Mouse (Mus musculus) erythroid progenitor cell, adult 5-6 weeks (primary cell): ENCODE measurements around the gene Ovol1. TPM values are rescaled to one million over a fixed set of nuclear protein-coding genes. Genes with fewer than 3 reads are reported as not detected.

Experiments used
- ATAC-seq: replicated peaks from 2 replicates; pipeline ENCODE4 v1.8.0; 2016; ENCODE audit warnings: moderate number of reproducible peaks, mild to moderate bottlenecking, moderate TSS enrichment, inconsistent platforms; ENCODE audit not compliant: poor library complexity, low FRiP score, severe bottlenecking
- total RNA-seq, 2 experiments: library from RNA; stranded (forward) in 1 of 2; stranded (reverse) in 1 of 2; fragments of 150-400 nt in 1 of 2; fragments of 186-747, 209-891 nt in 1 of 2; gene quantifications; 2 replicates each; pipeline versions ENCODE4 v1.2.3 to v1.2.4; 2015 to 2017; ENCODE audit warnings: low replicate concordance in 2 of 2

The Ovol1 gene
- total RNA-seq, 2 experiments from 2014 or later: not detected

GRCm38 (mm10) chr19:5570353-5571246 is 10.2 kb upstream of the Ovol1 start:
- ATAC-seq: no peak

- ATAC-seq: no peak
These were observed 9.1 kb upstream of the Ovol1 start for GRCm38 (mm10) chr19:5569521-5569920.

- peak; percentile 70 for ATAC-seq
These were observed 8.2 kb upstream of the Ovol1 start for GRCm38 (mm10) chr19:5568470-5569140.

DNA sequence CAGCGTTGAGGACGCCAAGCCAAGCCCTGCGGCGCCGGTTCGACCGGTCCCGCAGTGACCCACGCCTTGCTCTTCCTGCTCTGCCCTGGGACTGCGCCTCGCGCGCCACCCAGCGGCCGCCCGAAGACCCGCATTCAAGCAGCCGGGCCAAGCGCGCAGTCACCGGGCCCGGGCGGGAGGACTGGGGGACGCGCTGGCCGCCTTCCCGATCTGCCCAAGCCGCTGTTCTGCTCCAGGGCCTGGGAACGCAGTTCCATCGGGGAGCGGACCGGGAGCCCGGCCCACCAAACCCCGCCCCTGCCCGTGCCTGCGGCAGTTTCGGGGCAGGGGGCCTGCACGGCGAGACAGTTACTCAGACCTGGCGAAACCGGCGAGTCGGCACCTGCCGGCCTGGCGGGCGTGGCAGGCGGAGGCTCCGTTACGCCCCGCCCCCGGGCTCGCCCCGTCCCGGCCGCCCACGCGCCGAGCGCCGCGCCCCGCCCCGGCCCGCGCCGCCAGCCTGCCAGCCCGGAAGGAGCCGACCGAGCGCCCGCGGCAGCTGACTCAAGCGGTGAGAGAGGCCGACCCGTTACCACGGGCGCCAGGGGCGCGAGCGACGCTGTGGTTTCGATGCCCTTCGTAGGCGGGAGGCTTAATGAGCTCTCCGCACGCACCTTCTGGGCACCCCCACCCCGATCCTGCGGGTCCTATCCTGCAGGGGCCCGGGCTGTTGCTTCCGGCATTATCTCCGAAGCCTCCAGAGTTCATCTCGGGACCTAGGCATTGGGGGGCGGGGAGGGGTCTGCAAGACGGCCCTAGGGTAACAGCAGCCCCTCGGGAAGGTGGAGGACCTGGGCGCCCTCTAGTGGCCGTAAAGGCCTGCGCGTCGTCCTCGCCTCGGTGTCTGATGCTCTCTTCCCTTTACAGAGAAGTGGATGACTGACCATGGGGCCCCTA is 7.4 kb upstream of the Ovol1 start, which contains the start of gene Ap5b1:
Gene Ap5b1 (plus strand): TSS at position 492 of the 936 bp plus-strand sequence.
- ATAC-seq: peak; percentile 73

- peak; percentile 2; the same call in 1 of the 2 replicates for ATAC-seq
These were observed 6.7 kb upstream of the Ovol1 start for GRCm38 (mm10) chr19:5567180-5567533.

- ATAC-seq: no peak
These were observed 5.9 kb upstream of the Ovol1 start for GRCm38 (mm10) chr19:5566316-5566715.

GRCm38 (mm10) chr19:5562776-5563175 is 2.3 kb upstream of the Ovol1 start:
- no peak for ATAC-seq

- no peak for ATAC-seq
These were observed 1.4 kb upstream of the Ovol1 start for GRCm38 (mm10) chr19:5561886-5562285.

GRCm38 (mm10) chr19:5561252-5561790 is 875 bp upstream of the Ovol1 start:
- ATAC-seq: no peak

GRCm38 (mm10) chr19:5559631-5560456 is 602 bp downstream of the Ovol1 start:
- no peak for ATAC-seq

DNA sequence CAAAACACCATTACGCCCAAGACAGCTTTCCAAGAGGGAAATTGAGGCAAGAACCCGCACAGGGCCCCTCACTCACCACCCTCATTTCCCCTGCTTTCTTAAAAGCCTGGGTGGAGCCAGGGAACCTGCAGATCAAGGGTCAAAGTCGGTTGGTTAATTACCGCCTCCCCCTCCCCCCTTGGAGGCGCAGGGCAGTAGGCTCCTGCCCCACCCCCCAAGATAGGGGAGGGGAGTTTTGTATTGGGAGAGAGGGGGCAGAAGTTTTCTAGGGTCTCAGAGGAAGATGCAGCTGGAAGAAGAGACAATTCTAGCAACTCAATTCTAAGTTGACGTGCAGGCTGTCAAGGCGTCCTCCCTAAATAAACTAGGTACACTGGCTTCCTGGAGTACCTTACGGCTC is 1.2 kb downstream of the Ovol1 start:
- ATAC-seq: no peak

DNA sequence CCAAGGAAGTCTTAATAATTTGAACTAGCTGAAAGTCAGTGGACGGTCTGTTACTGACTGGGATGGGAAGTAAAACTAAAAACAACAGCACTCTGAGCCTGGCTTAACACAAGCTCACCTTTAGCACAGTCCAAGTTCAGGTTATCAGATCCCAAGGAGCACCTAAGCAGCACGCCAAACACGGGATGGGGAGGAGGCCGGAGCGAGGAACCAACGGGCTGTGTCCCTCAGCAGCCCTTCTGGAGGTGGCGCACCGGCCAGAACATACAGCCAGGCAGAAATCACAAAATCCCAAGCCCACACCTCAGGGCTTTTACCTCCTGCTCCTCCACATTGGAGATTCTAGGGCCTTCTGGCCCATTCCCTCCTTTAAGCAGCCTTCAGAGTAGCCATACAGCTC is 1.7 kb downstream of the Ovol1 start:
- ATAC-seq: no peak

- ATAC-seq: no peak
These were observed 2.3 kb downstream of the Ovol1 start for GRCm38 (mm10) chr19:5558169-5558568.

DNA sequence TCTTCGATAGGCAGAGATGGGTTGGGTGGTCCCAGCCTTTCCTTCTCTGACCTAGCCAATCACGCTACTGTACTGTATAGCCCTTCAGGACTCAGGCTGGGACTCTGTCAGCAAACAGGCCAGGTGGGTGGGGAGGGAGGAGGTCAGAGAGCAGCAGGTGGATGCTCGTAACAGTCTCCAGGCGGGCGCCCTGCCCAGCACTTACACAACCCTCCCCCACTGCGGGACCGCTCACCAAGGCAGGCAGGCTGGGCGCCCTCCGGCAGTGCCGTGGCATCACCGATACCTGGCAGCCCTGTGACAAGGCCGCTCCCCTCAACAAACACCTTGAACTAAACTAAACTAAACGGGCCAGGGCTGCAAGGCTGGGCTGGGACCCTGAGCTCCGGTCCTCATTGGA is 6.2 kb downstream of the Ovol1 start:
- no peak for ATAC-seq

DNA sequence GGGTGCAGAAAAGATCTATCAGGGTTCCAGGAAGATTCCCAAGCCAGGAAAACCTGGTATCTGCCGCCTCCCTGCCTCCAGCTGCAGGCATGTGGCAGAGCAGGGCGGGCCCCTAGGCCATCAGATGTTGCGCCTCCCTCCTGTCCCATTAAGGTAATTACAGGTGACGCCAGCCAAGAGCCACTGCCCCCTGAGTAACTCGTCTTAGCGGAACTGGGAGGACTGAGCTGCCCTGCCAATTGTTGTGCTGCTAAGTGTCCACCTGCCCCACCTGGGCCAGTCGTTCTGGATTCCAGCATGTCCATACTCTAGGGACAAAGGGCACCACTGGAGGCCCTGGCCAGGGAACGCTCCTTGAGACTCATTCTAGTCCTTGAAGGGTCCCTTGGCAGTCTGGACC is 6.6 kb downstream of the Ovol1 start:
- no peak for ATAC-seq

GRCm38 (mm10) chr19:5547471-5548056 is 12.9 kb downstream of the Ovol1 start:
- ATAC-seq: no peak

- no peak for ATAC-seq
These were observed 16.4 kb downstream of the Ovol1 start for GRCm38 (mm10) chr19:5544031-5544430.

- ATAC-seq: no peak
These were observed 17.1 kb downstream of the Ovol1 start for GRCm38 (mm10) chr19:5543362-5543761.

DNA sequence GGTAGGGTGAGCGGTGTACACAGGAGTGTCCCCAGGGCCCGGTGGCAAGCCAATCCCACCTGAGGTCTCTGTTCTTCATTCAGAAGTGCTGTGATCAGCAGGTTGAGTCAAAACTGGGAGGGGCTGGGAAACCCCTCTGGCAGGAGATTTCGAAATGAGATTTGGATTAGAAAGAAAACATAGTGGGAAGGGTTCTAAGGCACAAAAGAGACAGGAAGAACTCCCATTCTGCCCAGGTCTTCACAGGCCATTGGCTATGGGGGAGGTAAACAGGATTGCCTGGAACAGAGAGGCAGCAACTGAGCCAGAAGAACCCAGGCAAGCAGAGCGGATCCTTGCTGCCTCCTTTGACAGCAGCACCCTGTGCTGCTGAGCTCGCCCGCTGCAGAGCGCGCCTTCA is 21.7 kb downstream of the Ovol1 start:
- ATAC-seq: no peak
